Mouse (Mus musculus): ENCODE measurements around the gene Rap1gap. TPM values are rescaled to one million over a fixed set of nuclear protein-coding genes. Genes with fewer than 3 reads are reported as not detected.

The Rap1gap gene
- total RNA-seq, 2 experiments from 2014 or later = 13.8 to 19.4 TPM

DNA sequence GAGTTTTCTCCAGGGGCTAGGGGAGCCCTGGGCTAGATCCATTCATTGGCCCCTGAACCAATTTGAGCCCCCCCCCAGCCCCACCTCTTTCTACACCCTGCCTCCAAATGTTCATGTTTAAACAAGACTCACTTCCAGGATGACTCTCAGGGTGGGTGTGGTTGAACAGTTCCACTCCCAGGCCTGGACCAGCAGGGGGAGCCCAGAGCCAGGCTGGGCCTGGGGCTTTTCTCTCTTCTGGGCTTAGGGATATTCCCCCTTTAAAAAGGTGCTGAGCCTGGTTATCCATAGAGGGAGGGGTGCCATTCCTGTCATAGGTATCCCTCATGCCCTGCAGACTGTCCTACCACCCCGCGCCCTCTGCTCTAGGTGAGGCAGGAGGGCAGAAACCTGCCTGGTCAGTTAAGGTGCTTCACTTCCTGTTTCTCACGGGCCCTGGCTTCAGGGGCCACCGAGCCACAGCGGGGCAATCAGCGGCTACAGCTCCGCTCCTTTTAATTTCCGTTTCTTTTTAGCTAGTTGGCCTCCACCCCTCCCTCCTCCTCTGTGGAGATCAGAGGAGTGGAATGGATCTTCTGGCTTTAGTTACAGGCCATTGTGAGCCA lies 49.6 kb downstream of the Rap1gap start:
- intact Hi-C loops (cut with DNase I) = no loop called here
- no peak for DNase-seq (ENCODE audit: low spot score)

DNA sequence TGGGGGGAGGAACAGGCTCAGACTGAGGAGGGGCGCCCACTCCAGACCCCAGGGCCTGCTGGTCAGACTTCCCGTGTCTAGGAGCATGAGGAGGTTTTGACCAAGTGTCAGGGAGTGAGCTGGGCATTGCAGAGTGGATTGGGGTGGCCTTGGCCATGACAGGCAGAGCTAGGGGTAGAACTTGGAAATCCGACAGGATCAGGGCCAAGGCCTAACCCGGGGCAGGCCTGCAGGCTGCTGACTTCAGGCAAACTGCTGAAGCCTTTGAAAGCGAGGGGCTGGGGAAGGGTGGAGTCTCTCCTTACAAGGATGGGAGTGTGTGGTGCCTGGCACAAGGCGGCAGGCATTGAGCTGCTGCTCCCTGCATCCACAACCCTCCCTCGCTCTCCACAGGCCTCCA lies 52.5 kb downstream of the Rap1gap start:
- no peak for DNase-seq (ENCODE audit: low spot score)
- intact Hi-C loops (cut with DNase I) = no loop called here

DNA sequence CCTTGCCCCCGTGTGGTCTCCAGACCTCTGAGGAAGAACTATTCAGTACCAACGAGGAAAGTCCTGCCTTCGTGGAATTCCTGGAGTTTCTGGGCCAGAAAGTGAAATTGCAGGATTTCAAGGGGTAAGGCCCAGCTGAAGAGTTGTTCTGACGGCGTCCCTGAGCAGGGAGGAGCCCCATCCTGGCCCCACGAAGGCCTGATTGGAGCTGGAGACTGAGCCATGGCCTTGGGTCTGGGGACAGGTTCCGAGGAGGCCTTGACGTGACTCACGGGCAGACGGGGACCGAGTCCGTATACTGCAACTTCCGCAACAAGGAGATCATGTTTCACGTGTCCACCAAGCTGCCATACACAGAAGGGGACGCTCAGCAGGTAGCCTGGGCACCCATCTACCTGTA lies 53.1 kb downstream of the Rap1gap start:
- intact Hi-C loops (cut with DNase I) = no loop called here
- no peak for DNase-seq (ENCODE audit: low spot score)

DNA sequence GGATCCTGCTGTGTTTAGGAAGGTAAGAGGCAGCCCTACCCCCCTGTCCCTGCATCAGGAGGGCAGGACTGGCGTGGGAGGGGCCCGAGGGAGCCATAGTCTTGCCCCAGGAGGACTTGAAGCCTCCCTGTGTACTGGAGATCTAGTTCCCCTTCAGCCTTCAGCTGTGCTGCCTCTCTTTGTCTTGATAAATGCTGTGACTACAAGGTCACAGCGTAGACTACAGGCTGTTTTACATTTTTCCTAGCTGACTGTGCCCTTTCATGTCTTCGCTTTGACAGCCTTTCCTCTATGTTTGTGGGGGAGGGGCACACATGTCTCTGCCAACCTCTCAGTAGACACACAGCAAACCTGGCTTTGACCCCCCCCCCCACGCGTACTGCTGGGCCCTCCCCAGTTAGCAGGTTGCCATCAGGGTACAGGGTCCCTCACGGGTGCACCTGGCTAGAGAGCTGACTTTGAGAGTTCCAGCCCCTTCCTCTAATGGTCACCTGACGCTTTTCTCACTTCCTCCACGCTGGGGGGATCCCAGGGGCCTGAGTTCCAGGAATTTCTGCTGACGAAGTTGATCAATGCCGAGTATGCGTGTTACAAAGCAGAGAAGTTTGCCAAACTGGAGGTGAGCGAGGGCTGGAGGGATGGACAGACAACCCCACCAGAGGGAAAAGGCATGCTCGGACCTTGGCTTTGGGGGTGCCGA lies 55.0 kb downstream of the Rap1gap start:
- intact Hi-C loops (cut with DNase I) = loop anchor here (10.0 kb wide), 1 partner anchor 395 kb away; no protein-coding TSS in a partner anchor

GRCm38 (mm10) chr4:137721563-137721962 lies 57.0 kb downstream of the Rap1gap start:
- intact Hi-C loops (cut with DNase I) = loop anchor here (10.0 kb wide), 1 partner anchor 393 kb away; no protein-coding TSS in a partner anchor
- no peak for DNase-seq (ENCODE audit: low spot score)

More for the DNA sequence above, 55.0 kb downstream of the Rap1gap start:
- no peak for DNase-seq (ENCODE audit: low spot score)

- intact Hi-C loops (cut with DNase I) = loop anchor here (1.0 to 10.0 kb wide), 3 partner anchors 39 to 393 kb away; no protein-coding TSS in a partner anchor
- no peak for DNase-seq (ENCODE audit: low spot score)
Observed at GRCm38 (mm10) chr4:137722230-137722629, 57.7 kb downstream of the Rap1gap start.

DNA sequence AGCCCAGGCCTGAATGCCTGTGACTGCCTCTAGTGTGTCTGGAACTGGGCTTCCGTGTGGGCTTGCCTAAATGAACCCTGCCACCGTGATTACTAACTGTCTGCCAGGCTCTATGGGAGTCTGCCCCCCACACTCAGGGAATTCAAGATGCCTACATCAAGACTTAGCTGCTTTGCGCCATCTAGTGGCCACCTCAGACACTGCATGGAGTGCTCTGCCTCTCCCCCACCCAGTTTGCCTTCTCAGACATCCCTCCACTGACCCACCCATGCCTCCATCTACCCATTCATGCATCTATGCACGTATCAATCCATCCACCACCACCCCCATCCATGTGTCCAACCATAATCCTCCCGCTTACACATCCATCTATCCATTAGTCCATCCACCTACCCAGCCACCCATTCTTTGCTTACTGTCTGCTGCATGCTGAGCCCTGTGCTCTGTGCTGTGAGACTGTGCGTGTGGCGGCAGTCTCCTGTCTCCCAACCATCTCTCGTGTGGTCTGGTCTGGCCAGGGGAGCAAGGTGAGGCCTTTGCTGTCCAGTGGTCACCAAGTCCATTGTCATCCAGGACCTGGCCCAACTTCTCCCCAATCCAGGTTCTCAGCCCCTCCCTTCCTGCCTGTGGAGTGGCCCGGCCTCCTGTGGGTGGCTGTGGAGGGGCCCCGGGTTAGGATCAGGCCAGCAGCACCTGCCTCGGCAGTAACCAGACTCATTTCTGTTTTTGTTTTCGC lies 58.3 kb downstream of the Rap1gap start:
- DNase-seq (ENCODE audit: low spot score) = no peak
- intact Hi-C loops (cut with DNase I) = loop anchor here (1.0 to 10.0 kb wide), 3 partner anchors 40 to 392 kb away; no protein-coding TSS in a partner anchor

GRCm38 (mm10) chr4:137723527-137723926 lies 59.0 kb downstream of the Rap1gap start:
- DNase-seq (ENCODE audit: low spot score) = no peak
- intact Hi-C loops (cut with DNase I) = loop anchor here (10.0 kb wide), 1 partner anchor 391 kb away; no protein-coding TSS in a partner anchor

GRCm38 (mm10) chr4:137724212-137724611 lies 59.7 kb downstream of the Rap1gap start:
- intact Hi-C loops (cut with DNase I) = loop anchor here (10.0 kb wide), 1 partner anchor 391 kb away; no protein-coding TSS in a partner anchor
- DNase-seq (ENCODE audit: low spot score) = peak; percentile 40

- intact Hi-C loops (cut with DNase I) = loop anchor here (10.0 kb wide), 1 partner anchor 390 kb away; no protein-coding TSS in a partner anchor
- DNase-seq (ENCODE audit: low spot score) = no peak
Observed at GRCm38 (mm10) chr4:137724766-137725165, 60.2 kb downstream of the Rap1gap start.

DNA sequence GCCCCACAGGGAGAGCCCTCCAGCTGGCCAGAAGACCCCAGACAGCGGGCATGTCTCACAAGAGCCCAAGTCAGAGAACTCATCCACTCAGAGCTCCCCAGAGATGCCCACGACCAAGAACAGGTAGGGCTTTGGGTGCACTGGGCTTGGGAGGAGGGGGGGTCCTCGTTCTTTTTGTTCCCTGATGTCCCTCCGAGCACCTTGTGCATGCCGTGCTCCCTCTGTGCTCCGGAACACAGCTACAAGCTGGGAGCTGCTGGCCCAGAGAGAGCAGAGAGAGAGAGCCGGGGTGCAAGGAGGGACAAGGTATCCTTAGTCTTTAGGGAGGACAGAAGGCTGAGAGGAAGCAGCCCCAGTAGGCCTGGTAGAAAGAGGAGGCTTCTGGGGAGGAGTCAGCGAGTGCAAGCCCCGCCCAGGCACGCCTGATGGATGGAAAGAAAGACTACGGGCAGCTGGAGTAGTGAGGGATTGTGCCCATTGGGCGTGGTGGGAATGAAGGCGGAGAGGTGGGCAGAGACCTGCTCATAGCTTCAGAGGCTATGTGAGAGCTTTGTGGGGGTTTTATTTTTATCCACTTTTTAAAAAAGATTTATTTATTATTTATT lies 61.1 kb downstream of the Rap1gap start:
- DNase-seq (ENCODE audit: low spot score) = no peak
- intact Hi-C loops (cut with DNase I) = loop anchor here (2.0 to 10.0 kb wide), 2 partner anchors 219 to 389 kb away; no protein-coding TSS in a partner anchor

GRCm38 (mm10) chr4:137726739-137727505 lies 62.4 kb downstream of the Rap1gap start:
- DNase-seq (ENCODE audit: low spot score) = no peak
- intact Hi-C loops (cut with DNase I) = loop anchor here (2.0 to 10.0 kb wide), 2 partner anchors 218 to 388 kb away; no protein-coding TSS in a partner anchor

DNA sequence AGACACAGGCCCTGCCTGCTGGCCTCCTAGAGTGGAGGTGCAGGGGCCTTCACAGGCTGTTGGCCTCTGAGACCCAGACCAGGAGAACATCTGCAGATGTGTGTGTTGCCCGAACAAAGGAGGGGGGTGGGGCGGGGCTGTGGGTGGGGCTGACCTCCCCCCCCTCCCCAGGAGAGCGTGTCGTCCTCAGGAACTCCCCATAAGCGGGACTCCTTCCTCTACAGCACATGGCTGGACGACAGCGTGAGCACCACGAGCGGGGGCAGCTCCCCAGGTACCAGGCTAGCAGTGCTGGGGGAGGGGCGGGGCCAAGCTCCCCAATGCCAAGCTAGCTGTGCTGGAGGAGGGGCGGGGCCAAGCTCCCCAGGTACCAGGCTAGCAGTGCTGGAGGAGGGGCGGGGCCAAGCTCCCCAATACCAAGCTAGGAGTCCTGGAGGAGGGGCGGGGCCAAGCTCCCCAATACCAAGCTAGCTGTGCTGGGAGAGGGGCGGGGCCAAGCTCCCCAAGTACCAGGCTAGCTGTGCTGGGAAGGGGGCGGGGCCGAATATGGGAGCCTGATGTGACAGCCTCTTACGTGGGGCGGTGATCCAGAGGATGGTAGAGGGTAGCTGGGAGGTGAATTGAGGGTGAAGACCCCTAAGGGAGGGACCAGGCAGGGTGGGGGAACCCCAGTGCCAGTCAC lies 63.1 kb downstream of the Rap1gap start:
- no peak for DNase-seq (ENCODE audit: low spot score)
- intact Hi-C loops (cut with DNase I) = loop anchor here (2.0 to 10.0 kb wide), 2 partner anchors 217 to 387 kb away; no protein-coding TSS in a partner anchor

- intact Hi-C loops (cut with DNase I) = loop anchor here (10.0 kb wide), 1 partner anchor 386 kb away; no protein-coding TSS in a partner anchor
- no peak for DNase-seq (ENCODE audit: low spot score)
Observed at GRCm38 (mm10) chr4:137728399-137729154, 64.1 kb downstream of the Rap1gap start.

DNA sequence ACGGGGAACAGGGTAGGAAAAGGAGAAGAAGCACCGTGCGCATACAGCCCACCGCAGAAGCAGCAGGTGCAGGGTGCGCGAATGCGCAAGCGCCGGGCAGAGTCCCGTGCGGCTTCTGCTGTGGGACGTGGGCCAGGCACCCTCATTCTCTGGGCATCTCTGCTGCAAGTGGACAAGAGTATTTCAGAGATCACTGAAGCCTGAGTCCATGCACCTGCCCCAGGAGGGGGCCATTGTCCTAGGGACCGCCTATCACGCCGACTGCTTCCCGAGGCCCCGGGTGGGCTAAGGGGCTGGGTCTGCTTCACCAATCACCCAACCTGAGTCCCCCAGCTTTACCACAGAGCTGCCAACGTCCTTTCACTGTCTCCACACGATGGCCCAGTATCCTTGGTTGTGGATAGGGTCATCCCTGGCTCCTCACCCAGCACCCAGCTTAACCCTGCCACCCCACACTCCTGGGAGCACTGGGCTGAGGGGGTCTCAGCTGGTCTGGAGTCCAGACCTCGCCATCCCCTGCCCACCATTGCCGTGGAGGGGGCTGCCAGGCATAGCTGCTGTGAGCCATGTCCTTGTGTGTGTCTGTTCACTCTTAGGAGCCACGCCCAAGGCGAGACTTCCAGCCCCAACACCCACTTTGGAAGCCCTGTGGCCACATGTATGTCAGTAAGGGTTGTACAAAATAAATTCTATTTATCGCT lies 64.8 kb downstream of the Rap1gap start:
- no peak for DNase-seq (ENCODE audit: low spot score)
- intact Hi-C loops (cut with DNase I) = loop anchor here (10.0 kb wide), 1 partner anchor 385 kb away; no protein-coding TSS in a partner anchor

DNA sequence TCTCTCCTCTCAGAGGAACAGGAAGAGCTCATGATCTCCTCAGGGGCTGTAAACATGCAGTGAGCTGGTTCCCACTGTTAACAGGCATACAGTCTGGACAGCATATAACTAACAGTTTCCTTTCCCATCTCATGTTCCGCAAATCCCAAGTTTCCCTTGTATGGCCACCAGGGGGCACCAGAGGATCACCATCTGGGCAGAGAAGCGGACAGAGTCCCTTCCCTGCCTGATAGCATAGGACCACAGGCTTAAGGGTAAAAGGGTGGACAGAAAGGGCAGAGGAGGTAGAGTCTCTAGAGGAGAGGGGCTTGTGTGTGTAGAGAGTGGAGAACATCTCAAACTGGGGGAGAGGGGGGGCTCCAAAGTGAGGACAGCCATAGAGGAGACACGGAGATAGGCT lies 65.6 kb downstream of the Rap1gap start:
- intact Hi-C loops (cut with DNase I) = loop anchor here (1.0 to 2.0 kb wide), 3 partner anchors 66 to 223 kb away; partner anchors contain the start of gene Alpl
- peak; percentile 64 for DNase-seq (ENCODE audit: low spot score)

GRCm38 (mm10) chr4:137730757-137731156 lies 66.2 kb downstream of the Rap1gap start:
- intact Hi-C loops (cut with DNase I) = loop anchor here (1.0 to 2.0 kb wide), 3 partner anchors 66 to 222 kb away; partner anchors contain the start of gene Alpl
- no peak for DNase-seq (ENCODE audit: low spot score)
